Mouse (Mus musculus): ENCODE data around the gene Dusp27. TPM values are rescaled to one million over a fixed set of nuclear protein-coding genes. Genes with fewer than 3 reads are reported as not detected.

The Dusp27 gene
- polyA plus RNA-seq (2017; shearing (Covaris generic)) = not detected

DNA sequence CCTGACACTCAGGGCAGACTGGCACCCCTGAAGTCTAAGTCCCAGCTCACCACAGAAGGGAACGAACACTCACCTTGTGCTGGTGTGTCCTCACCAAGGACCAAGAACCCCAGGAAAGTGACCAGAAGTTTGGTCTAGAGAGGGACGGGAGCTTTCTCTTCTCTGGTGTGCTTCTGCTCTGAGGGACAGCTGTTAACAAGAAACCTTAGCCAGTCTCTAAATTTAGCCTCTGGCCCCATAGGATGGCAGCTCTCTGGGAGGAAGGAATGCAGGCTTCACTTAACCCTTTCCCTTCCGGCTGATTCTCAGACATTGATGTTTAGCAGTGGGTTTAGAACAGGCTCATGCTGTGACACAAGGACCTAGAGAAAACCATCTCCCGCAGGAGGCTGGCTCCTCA lies at the start of gene Dusp27:
Dusp27 (minus strand) TSS at position 204 of the 400 bp plus-strand sequence.

GRCm38 (mm10) chr1:166130224-166130860 lies 2.6 kb upstream of the Dusp27 start, which contains the start of gene Gpa33:
Gpa33 (plus strand) TSS chr1:166130238.

Other genes with a start within 250 kb of the Dusp27 start
- 39.8 TPM for gene Pou2f1, start 125.2 kb downstream of the Dusp27 start, polyA plus RNA-seq (2017; shearing (Covaris generic))
- not detected for gene Gpa33, start 2.3 kb upstream of the Dusp27 start, polyA plus RNA-seq (2017; shearing (Covaris generic))
- not detected for gene Mael, start 110.8 kb upstream of the Dusp27 start, polyA plus RNA-seq (2017; shearing (Covaris generic))
- not detected for gene Ildr2, start 126.2 kb upstream of the Dusp27 start, polyA plus RNA-seq (2017; shearing (Covaris generic))

Data from naive thymus-derived CD4-positive, alpha-beta T cell, adult 5 months (primary cell).